14 mouse cellular contexts compared by ENCODE assay signal in genomic region chr2:150902347-150902746, GRCm38 (mm10). TPM values are rescaled to one million over a fixed set of nuclear protein-coding genes. Genes with fewer than 3 reads are reported as not detected.
DNase-seq lines count a peak whose midpoint lies in the region; ATAC-seq lines count a peak whose summit lies in the region.
"Had no signal": no experiment of that assay in that cellular context is flagged by ENCODE, and none has a peak within 500 bp of the region (broad histone marks: within the 10 kb centered on the region; RNA-seq: fewer than 3 reads in every experiment).

No protein-coding gene starts in this region.

- H3K36me3 ChIP-seq in kidney, embryonic 15.5 days = peaks cover 7% of the 10 kb centered on the region; the same call in 1 of the 2 replicates
- peaks cover 6% of the 10 kb centered on the region; the same call in 1 of the 2 replicates for H3K36me3 ChIP-seq in embryonic facial prominence, embryonic 12.5 days
- H3K36me3 ChIP-seq in midbrain, embryonic 15.5 days (replicated peaks) = no peaks in the 10 kb centered on the region
- H3K36me3 ChIP-seq: liver, embryonic 13.5 days had no signal

- no peak for DNase-seq in kidney, postnatal 10 days
- DNase-seq in brain, adult 2 months (ENCODE audit: low read depth, low spot score) = peak; percentile 31
- no peak for DNase-seq in gastrocnemius, postnatal 4 days (ENCODE audit: low spot score in 2 of 2)
- no peak for DNase-seq in urinary bladder, adult 2 months (ENCODE audit: low spot score)
- DNase-seq in urinary bladder, adult 18-20 months (ENCODE audit: low spot score in 2 of 2) = no peak
- DNase-seq: cerebellum, adult 2 months; gastrocnemius, postnatal 10 days; layer of hippocampus, adult 9-11 months; liver, embryonic 13.5 days had no signal

- no peak overlapping the region for H3K9ac ChIP-seq in kidney, embryonic 15.5 days
- H3K9ac ChIP-seq in embryonic facial prominence, embryonic 12.5 days = no peak overlapping the region
- H3K9ac ChIP-seq in midbrain, embryonic 15.5 days = no peak overlapping the region
- H3K9ac ChIP-seq: heart, embryonic 12.5 days; liver, embryonic 13.5 days had no signal

- peaks cover 22% of the 10 kb centered on the region for H3K4me1 ChIP-seq in kidney, embryonic 15.5 days
- H3K4me1 ChIP-seq in embryonic facial prominence, embryonic 12.5 days = peaks cover 17% of the 10 kb centered on the region
- peaks cover 20% of the 10 kb centered on the region for H3K4me1 ChIP-seq in midbrain, embryonic 15.5 days

- peak overlapping the region; percentile 10; the same call in 1 of the 2 replicates for H3K4me2 ChIP-seq in kidney, embryonic 15.5 days
- H3K4me2 ChIP-seq in embryonic facial prominence, embryonic 12.5 days (replicated peaks) = peak overlapping the region; percentile 19; the same call in 1 of the 2 replicates
- H3K4me2 ChIP-seq in midbrain, embryonic 15.5 days = peak overlapping the region; percentile 77; the same call in 1 of the 2 replicates
- H3K4me2 ChIP-seq: heart, embryonic 12.5 days; liver, embryonic 13.5 days had no signal

- WGBS in kidney, embryonic 15.5 days = 80% methylated on average over 8 of the region's 8 CpGs
- 85% methylated on average over 8 of the region's 8 CpGs for WGBS in embryonic facial prominence, embryonic 12.5 days
- 81% methylated on average over 8 of the region's 8 CpGs for WGBS in midbrain, embryonic 15.5 days

- no peaks in the 10 kb centered on the region for H3K27me3 ChIP-seq in kidney, embryonic 15.5 days
- no peaks in the 10 kb centered on the region for H3K27me3 ChIP-seq in embryonic facial prominence, embryonic 12.5 days
- no peaks in the 10 kb centered on the region for H3K27me3 ChIP-seq in midbrain, embryonic 15.5 days (replicated peaks)
- H3K27me3 ChIP-seq: heart, embryonic 12.5 days had no signal

- no peak for ATAC-seq in kidney, embryonic 15.5 days (replicated peaks; ENCODE audit: low FRiP score)
- ATAC-seq in embryonic facial prominence, embryonic 12.5 days (ENCODE audit: insufficient number of reproducible peaks, insufficient read depth, low FRiP score, low TSS enrichment) = no peak
- ATAC-seq in midbrain, embryonic 15.5 days (replicated peaks) = no peak
- ATAC-seq: CD4-positive, CD25-positive, alpha-beta regulatory T cell, adult 4 months had no signal

- no peak overlapping the region for H3K4me3 ChIP-seq in kidney, embryonic 15.5 days (replicated peaks)
- no peak overlapping the region for H3K4me3 ChIP-seq in embryonic facial prominence, embryonic 12.5 days
- H3K4me3 ChIP-seq in midbrain, embryonic 15.5 days = no peak overlapping the region
- H3K4me3 ChIP-seq: heart, embryonic 12.5 days; liver, embryonic 13.5 days had no signal

- no peaks in the 10 kb centered on the region for H3K9me3 ChIP-seq in kidney, embryonic 15.5 days (replicated peaks)
- H3K9me3 ChIP-seq in embryonic facial prominence, embryonic 12.5 days = no peaks in the 10 kb centered on the region
- no peaks in the 10 kb centered on the region for H3K9me3 ChIP-seq in midbrain, embryonic 15.5 days
- H3K9me3 ChIP-seq: heart, embryonic 12.5 days; liver, embryonic 13.5 days had no signal

- no peak overlapping the region for H3K27ac ChIP-seq in kidney, embryonic 15.5 days
- H3K27ac ChIP-seq in embryonic facial prominence, embryonic 12.5 days = no peak overlapping the region
- no peak overlapping the region for H3K27ac ChIP-seq in midbrain, embryonic 15.5 days
- H3K27ac ChIP-seq: liver, embryonic 13.5 days had no signal

RNA-seq across cellular contexts. Expression of gene Abhd12, which starts 2.2 kb away (rescaled TPM):
- 62.3 and 63.5 TPM in 2 replicates for polyA plus RNA-seq in kidney, embryonic 15.5 days (2015; fragmentation: Nextera tagmentation; extraction: Ambion mirVana)
- 66.3 and 67.7 TPM in 2 replicates for polyA plus RNA-seq in embryonic facial prominence, embryonic 12.5 days (2016; fragmentation: Nextera tagmentation; extraction: Ambion mirVana)
- polyA plus RNA-seq in midbrain, embryonic 15.5 days (2015; fragmentation: Nextera tagmentation; extraction: Ambion mirVana) = 120 and 127 TPM in 2 replicates
- total RNA-seq in gastrocnemius, postnatal 4 days (2021) = 10 to 100 TPM; 34.8 to 36.3 TPM
- 204 and 249 TPM in 2 replicates for polyA plus RNA-seq in urinary bladder, adult 2 months (2012; rRNA removed)

RNA-seq across cellular contexts. Expression of gene Gins1, which starts 2.9 kb away (rescaled TPM):
- polyA plus RNA-seq in kidney, embryonic 15.5 days (2015; fragmentation: Nextera tagmentation; extraction: Ambion mirVana) = 49.3 TPM in 2 replicates
- polyA plus RNA-seq in embryonic facial prominence, embryonic 12.5 days (2016; fragmentation: Nextera tagmentation; extraction: Ambion mirVana) = 58.9 and 59.1 TPM in 2 replicates
- 15.0 TPM in 2 replicates for polyA plus RNA-seq in midbrain, embryonic 15.5 days (2015; fragmentation: Nextera tagmentation; extraction: Ambion mirVana)
- total RNA-seq in gastrocnemius, postnatal 4 days (2021) = 1 to 10 TPM; 5.7 to 7.7 TPM
- 2.6 and 4.3 TPM in 2 replicates for polyA plus RNA-seq in urinary bladder, adult 2 months (2012; rRNA removed)

Comparison
In these comparisons a context has a peak if more than half of its experiments do, and no peak if none do; other contexts are left out.
1. H3K4me2 ChIP-seq: peak in every context shown above with its lines; median percentile 77 in midbrain, embryonic 15.5 days; 19 in embryonic facial prominence, embryonic 12.5 days; 10 in kidney, embryonic 15.5 days.